Mouse (Mus musculus) stomach, embryonic 15.5 days (tissue): ENCODE measurements around the gene Kndc1. TPM values are rescaled to one million over a fixed set of nuclear protein-coding genes. Genes with fewer than 3 reads are reported as not detected.

Experiments
- ATAC-seq: fragments of 200-750 bp; cut with Nextera tagmentation; 2 replicates; pipeline ENCODE4 v1.8.0; 2017; ENCODE audit warnings: low read depth, moderate number of reproducible peaks, moderate TSS enrichment; ENCODE audit not compliant: insufficient read depth, low FRiP score
- H3K27ac ChIP-seq: fragments of 300-500 bp; sonication (generic); 2 replicates; pipeline ENCODE4 v1.5.1; 2015; ENCODE audit warnings: mild to moderate bottlenecking, inconsistent platforms
- H3K27me3 ChIP-seq: fragments of 300-500 bp; sonication (generic); replicated peaks from 2 replicates; pipeline ENCODE4 v1.6.1; 2015; ENCODE audit warnings: inconsistent platforms
- H3K36me3 ChIP-seq: fragments of 300-500 bp; sonication (generic); 2 replicates; pipeline ENCODE4 v1.6.1; 2015; ENCODE audit warnings: inconsistent platforms
- H3K4me1 ChIP-seq: fragments of 300-500 bp; sonication (generic); 2 replicates; pipeline ENCODE4 v1.6.1; 2015; ENCODE audit warnings: inconsistent platforms
- H3K4me2 ChIP-seq: fragments of 300-500 bp; sonication (generic); 2 replicates; pipeline ENCODE4 v1.6.1; 2015; ENCODE audit warnings: mild to moderate bottlenecking, inconsistent platforms
- H3K4me3 ChIP-seq: fragments of 300-500 bp; sonication (generic); replicated peaks from 2 replicates; pipeline ENCODE4 v1.5.1; 2015; ENCODE audit warnings: inconsistent platforms
- H3K9ac ChIP-seq: fragments of 300-500 bp; sonication (generic); 2 replicates; pipeline ENCODE4 v1.6.1; 2015; ENCODE audit warnings: inconsistent platforms
- H3K9me3 ChIP-seq: fragments of 300-500 bp; sonication (generic); 2 replicates; pipeline ENCODE4 v1.6.1; 2016; ENCODE audit warnings: inconsistent platforms
- WGBS: fragments of 180-500 bp; shearing (Covaris S2); methylation state at CpG from one replicate; pipeline ENCODE4 v1.1.7; 2015; 5-methylcytosine and 5-hydroxymethylcytosine counted together
- polyA plus RNA-seq: library from polyadenylated mRNA; unstranded; fragments of >200 nt; fragmentation: Nextera tagmentation; extraction: Ambion mirVana; gene quantifications from 2 replicates; pipeline ENCODE4 v1.2.1, GENCODE M21; 2015

Gene Kndc1
- polyA plus RNA-seq, 1 experiment from 2014 or later, result 0.14 TPM

- no peak overlapping the region for H3K4me2 ChIP-seq
- H3K4me1 ChIP-seq, result 0 out of 2 replicates have a peak, but pooled peaks cover 4% of the 10 kb centered on the region
- no peaks in the 10 kb centered on the region for H3K27me3 ChIP-seq
- H3K9me3 ChIP-seq, result no peaks in the 10 kb centered on the region
- WGBS, result 49% methylated on average over 11 of the region's 11 CpGs
- H3K36me3 ChIP-seq, result no peaks in the 10 kb centered on the region
- no peak overlapping the region for H3K9ac ChIP-seq
- H3K4me3 ChIP-seq, result no peak overlapping the region
- no peak for ATAC-seq
- no peak overlapping the region for H3K27ac ChIP-seq
Observed at GRCm38 (mm10) chr7:139957437-139957836, 62.9 kb downstream of the Kndc1 start.

DNA sequence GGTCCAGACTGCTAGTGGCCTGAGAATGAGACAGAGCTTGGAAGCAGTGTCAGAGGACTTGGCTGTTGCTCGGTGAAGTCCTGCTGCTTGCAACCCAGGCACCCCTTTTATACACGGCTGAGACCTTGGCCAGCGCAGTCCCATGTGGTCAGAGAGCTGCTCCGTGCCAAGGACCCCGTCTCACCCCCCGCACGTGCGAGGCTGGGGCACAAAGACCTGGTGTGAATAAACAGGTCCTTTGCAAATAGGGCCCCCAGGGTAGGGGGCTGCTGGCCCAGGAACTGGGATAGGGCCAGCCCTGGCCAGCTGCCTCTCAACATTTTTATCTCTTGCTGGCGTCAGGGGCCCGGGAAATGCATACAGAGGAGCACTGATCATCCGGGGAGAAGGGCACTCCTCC, 63.5 kb downstream of the Kndc1 start:
- no peak for ATAC-seq
- no peak overlapping the region for H3K9ac ChIP-seq
- WGBS, result 24% methylated on average over 11 of the region's 11 CpGs

DNA sequence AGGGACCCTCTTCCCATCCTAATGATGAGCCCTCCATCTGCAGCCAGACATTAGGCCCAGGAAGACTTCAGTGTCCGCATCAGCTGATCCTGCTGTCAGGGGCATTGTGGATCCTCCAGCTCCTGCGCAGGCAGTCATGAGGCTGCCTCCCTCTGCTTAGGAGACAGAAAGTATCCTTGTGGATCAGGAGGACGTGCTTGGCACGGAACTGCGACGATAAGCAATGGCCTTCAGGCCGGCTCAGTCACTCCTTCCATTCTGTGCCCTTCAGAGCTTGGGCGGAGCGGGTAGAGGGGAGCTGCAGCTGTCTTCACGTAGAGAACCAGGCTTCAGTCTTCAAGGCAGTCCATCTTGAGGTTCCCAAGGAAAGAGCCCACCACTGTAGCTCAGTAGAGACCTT, 66.6 kb downstream of the Kndc1 start:
- no peak overlapping the region for H3K4me3 ChIP-seq
- H3K9me3 ChIP-seq, result no peaks in the 10 kb centered on the region
- ATAC-seq, result no peak
- no peaks in the 10 kb centered on the region for H3K27me3 ChIP-seq
- H3K4me1 ChIP-seq, result 0 out of 2 replicates have a peak, but pooled peaks cover 4% of the 10 kb centered on the region
- no peak overlapping the region for H3K4me2 ChIP-seq
- 85% methylated on average over 10 of the region's 10 CpGs for WGBS
- H3K36me3 ChIP-seq, result no peaks in the 10 kb centered on the region
- no peak overlapping the region for H3K9ac ChIP-seq
- no peak overlapping the region for H3K27ac ChIP-seq

More for the DNA sequence above, 63.5 kb downstream of the Kndc1 start:
- H3K4me3 ChIP-seq, result no peak overlapping the region
- 0 out of 2 replicates have a peak, but pooled peaks cover 4% of the 10 kb centered on the region for H3K4me1 ChIP-seq
- no peak overlapping the region for H3K4me2 ChIP-seq
- H3K36me3 ChIP-seq, result no peaks in the 10 kb centered on the region
- no peaks in the 10 kb centered on the region for H3K27me3 ChIP-seq
- H3K9me3 ChIP-seq, result no peaks in the 10 kb centered on the region
- no peak overlapping the region for H3K27ac ChIP-seq

GRCm38 (mm10) chr7:139963814-139964213, 69.3 kb downstream of the Kndc1 start:
- no peaks in the 10 kb centered on the region for H3K27me3 ChIP-seq
- ATAC-seq, result no peak
- no peaks in the 10 kb centered on the region for H3K9me3 ChIP-seq
- no peak overlapping the region for H3K27ac ChIP-seq
- 50% methylated on average over 4 of the region's 4 CpGs for WGBS
- no peak overlapping the region for H3K9ac ChIP-seq
- H3K4me1 ChIP-seq, result no peaks in the 10 kb centered on the region
- H3K4me3 ChIP-seq, result no peak overlapping the region
- no peaks in the 10 kb centered on the region for H3K36me3 ChIP-seq
- no peak overlapping the region for H3K4me2 ChIP-seq

DNA sequence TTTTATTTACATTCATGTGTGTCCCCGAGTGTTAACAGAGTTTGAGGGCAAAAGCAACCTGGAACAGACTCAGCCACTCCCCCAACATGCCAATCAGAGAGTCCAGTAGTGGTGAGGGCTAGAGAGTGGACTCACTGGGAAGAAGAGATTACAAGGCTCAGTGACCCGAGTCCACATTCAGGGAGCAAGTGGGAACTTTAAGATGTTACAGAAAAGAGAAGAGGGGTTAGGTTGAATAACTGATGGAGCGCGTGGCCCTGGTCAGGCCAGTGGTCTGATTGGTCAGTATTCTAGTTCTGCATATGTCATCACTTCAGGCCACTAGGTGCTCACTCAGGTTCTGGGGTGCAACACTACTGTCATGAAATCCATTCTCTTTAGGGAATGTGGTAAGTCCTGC, 72.7 kb downstream of the Kndc1 start:
- ATAC-seq, result no peak
- no peak overlapping the region for H3K9ac ChIP-seq
- H3K4me2 ChIP-seq, result no peak overlapping the region
- WGBS, result 26% methylated on average over 4 of the region's 4 CpGs
- no peaks in the 10 kb centered on the region for H3K27me3 ChIP-seq
- H3K4me3 ChIP-seq, result no peak overlapping the region
- no peaks in the 10 kb centered on the region for H3K36me3 ChIP-seq
- H3K27ac ChIP-seq, result no peak overlapping the region
- no peaks in the 10 kb centered on the region for H3K4me1 ChIP-seq
- no peaks in the 10 kb centered on the region for H3K9me3 ChIP-seq

- Histone ChIP-seq H3K27ac (no peak overlapping the region), H3K9ac (no peak overlapping the region), H3K9me3 (no peaks in the 10 kb centered on the region), H3K4me3 (no peak overlapping the region), H3K36me3 (no peaks in the 10 kb centered on the region), H3K27me3 (no peaks in the 10 kb centered on the region), H3K4me2 (no peak overlapping the region), H3K4me1 (no peaks in the 10 kb centered on the region)
- no peak for ATAC-seq
- 49% methylated on average over 5 of the region's 5 CpGs for WGBS
Observed at GRCm38 (mm10) chr7:139968428-139968827, 73.9 kb downstream of the Kndc1 start.

GRCm38 (mm10) chr7:139969348-139970130, 75.0 kb downstream of the Kndc1 start:
- Histone ChIP-seq H3K27ac (0 out of 2 replicates have a peak overlapping the region, but pooled peaks have one; percentile 44), H3K36me3 (no peaks in the 10 kb centered on the region), H3K4me2 (no peak overlapping the region), H3K4me3 (no peak overlapping the region), H3K9ac (no peak overlapping the region), H3K4me1 (no peaks in the 10 kb centered on the region), H3K9me3 (no peaks in the 10 kb centered on the region), H3K27me3 (no peaks in the 10 kb centered on the region)
- WGBS, result 40% methylated on average over 10 of the region's 10 CpGs
- no peak for ATAC-seq

DNA sequence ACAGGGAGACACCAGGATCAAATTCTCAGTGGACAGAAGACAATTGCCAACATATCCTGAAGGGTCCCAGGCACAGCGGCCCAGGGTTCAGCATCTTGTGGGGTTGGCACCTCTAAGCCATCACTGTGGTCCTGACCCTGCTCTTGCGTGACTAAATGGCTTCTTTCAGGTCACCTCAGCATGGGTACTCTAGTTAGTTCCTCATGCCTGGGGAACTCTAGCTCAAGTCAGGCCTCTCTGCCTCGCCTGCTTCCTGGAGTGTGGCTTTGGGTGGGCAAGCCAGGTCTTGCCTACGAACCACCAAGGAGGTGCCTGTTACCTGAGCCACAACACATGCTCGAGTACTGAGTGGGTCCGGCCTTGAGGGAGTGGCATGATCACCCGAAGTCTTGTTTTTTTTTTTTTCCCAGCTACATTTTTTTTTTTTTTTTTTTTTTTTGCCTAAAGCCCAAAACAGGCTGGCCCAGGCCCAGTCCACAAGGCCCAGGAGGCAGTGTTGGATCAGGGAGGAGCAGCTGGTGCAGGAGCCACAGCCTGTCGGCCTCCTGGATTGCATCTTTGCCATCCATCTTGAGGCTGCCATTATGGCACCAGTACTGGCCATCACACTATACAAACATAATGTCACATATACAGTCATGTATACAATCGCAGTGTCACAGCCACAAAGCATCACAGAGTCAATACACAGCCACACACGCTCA, 75.9 kb downstream of the Kndc1 start:
- H3K4me2 ChIP-seq, result no peak overlapping the region
- ATAC-seq, result no peak
- no peaks in the 10 kb centered on the region for H3K27me3 ChIP-seq
- H3K9ac ChIP-seq, result no peak overlapping the region
- H3K36me3 ChIP-seq, result no peaks in the 10 kb centered on the region
- H3K27ac ChIP-seq, result peak overlapping the region; percentile 49; the same call in 1 of the 2 replicates
- H3K4me3 ChIP-seq, result no peak overlapping the region
- 78% methylated on average over 10 of the region's 10 CpGs for WGBS
- no peaks in the 10 kb centered on the region for H3K4me1 ChIP-seq
- H3K9me3 ChIP-seq, result no peaks in the 10 kb centered on the region

DNA sequence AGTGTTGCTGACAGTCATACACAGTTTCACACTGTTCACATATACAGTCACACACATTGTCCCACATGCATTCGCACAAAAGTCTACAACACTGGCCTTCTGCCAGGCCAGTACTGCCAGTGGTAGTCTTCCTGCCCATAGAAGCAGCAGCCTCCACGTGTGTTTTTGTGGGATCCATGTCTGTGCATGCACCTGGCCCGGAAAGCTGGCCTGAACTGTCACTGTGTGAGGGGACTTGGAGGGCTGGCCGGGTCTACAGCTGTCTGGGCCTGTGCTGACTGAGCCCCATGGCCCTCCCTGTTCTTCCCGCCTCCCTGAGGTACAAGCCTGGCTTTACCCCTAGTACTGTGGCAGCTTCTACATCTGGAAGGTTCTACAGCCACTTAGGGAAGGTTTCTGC, 76.5 kb downstream of the Kndc1 start:
- no peaks in the 10 kb centered on the region for H3K4me1 ChIP-seq

DNA sequence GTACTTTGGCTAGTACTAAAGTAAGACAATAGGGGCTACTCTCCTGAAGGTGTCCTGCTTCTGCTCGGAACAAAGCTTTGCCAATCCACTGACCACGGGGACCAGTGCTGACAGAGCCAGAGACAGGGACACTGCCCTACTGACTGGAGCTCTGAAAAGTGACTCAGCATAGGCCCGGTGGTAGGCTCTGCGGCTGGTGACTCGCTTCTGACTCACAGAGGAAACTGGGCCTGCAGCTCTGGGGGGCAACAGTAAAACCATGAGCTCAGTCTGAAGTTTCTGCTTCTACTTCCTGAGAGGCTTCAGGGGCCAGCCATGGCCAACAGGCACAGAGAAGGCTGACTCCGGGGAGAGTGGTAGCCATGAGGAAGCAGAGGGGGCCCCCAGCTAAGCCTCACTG, 76.9 kb downstream of the Kndc1 start:
- 50% methylated on average over 6 of the region's 6 CpGs for WGBS
- peak overlapping the region; percentile 59 for H3K27ac ChIP-seq
- no peak overlapping the region for H3K4me3 ChIP-seq
- no peaks in the 10 kb centered on the region for H3K9me3 ChIP-seq
- no peak for ATAC-seq
- H3K4me1 ChIP-seq, result no peaks in the 10 kb centered on the region
- H3K4me2 ChIP-seq, result no peak overlapping the region
- H3K27me3 ChIP-seq, result no peaks in the 10 kb centered on the region
- H3K36me3 ChIP-seq, result no peaks in the 10 kb centered on the region
- H3K9ac ChIP-seq, result no peak overlapping the region

More for the DNA sequence above, 76.5 kb downstream of the Kndc1 start:
- Histone ChIP-seq H3K9me3 (no peaks in the 10 kb centered on the region), H3K4me2 (no peak overlapping the region), H3K9ac (no peak overlapping the region), H3K36me3 (no peaks in the 10 kb centered on the region), H3K4me3 (no peak overlapping the region), H3K27ac (peak overlapping the region; percentile 49; the same call in 1 of the 2 replicates), H3K27me3 (no peaks in the 10 kb centered on the region)
- ATAC-seq, result no peak
- WGBS, result 71% methylated on average over 5 of the region's 5 CpGs

DNA sequence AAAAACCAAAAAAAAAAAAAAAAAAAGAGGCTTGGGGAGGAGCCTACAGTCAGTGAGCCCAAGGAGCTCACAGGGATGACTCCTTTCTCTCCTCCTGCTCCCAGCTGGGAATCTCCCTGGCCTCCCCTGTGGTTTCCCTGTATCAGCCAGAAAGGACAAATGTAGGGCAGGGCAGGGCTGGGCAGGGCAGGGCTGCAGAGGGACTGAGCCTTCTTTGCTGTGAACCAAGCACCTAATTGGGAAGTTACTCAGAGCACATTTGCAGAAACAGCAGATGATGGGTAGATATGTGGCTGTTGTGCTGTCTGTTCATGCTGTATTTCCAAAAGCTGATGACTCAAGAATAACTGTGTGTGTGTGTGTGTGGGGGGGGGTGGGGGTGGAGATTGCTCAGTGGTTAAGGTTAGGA, 78.4 kb downstream of the Kndc1 start:
- Histone ChIP-seq H3K36me3 (no peaks in the 10 kb centered on the region), H3K9ac (no peak overlapping the region), H3K27me3 (no peaks in the 10 kb centered on the region), H3K4me2 (no peak overlapping the region), H3K27ac (no peak overlapping the region), H3K4me3 (no peak overlapping the region), H3K9me3 (no peaks in the 10 kb centered on the region), H3K4me1 (no peaks in the 10 kb centered on the region)
- no peak for ATAC-seq

DNA sequence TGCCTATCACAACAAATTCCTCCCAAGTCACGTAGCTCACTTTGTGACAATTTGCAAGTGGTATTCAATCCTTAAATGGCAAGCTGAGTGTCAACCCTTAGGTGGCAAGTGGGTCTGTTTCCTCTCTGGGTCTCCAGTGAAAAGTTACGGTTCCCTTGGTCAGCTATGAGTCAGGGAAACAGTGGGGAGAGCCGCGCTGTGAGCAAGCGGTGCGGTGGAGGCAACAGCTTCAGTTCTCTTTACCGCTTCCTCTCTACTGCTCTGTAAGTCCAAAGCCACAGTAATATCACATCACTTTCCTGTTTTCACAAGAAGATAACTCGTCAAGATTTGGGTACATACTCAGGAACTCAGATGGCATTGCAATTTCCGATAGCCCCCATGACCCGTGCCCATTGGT, 79.8 kb downstream of the Kndc1 start:
- H3K4me2 ChIP-seq, result no peak overlapping the region
- H3K27me3 ChIP-seq, result no peaks in the 10 kb centered on the region
- H3K27ac ChIP-seq, result no peak overlapping the region
- no peak for ATAC-seq
- no peaks in the 10 kb centered on the region for H3K9me3 ChIP-seq
- H3K4me3 ChIP-seq, result no peak overlapping the region
- H3K36me3 ChIP-seq, result no peaks in the 10 kb centered on the region
- peaks cover 12% of the 10 kb centered on the region for H3K4me1 ChIP-seq
- 82% methylated on average over 10 of the region's 10 CpGs for WGBS
- H3K9ac ChIP-seq, result no peak overlapping the region
